Mouse (Mus musculus): ENCODE data around the gene Grb14.

The Grb14 gene

GRCm38 (mm10) chr2:64893233-64893632 is 131.6 kb downstream of the Grb14 start:
- in situ Hi-C loops (cut with MboI; ENCODE audit: unreplicated experiment in 2 of 2): no loop called here

- in situ Hi-C loops (cut with MboI; ENCODE audit: unreplicated experiment in 2 of 2): no loop called here
These were observed 137.6 kb downstream of the Grb14 start for GRCm38 (mm10) chr2:64887098-64887757.

- in situ Hi-C loops (cut with MboI; ENCODE audit: unreplicated experiment in 2 of 2): no loop called here
These were observed 139.1 kb downstream of the Grb14 start for GRCm38 (mm10) chr2:64885696-64886095.

GRCm38 (mm10) chr2:64878275-64878674 is 146.5 kb downstream of the Grb14 start:
- in situ Hi-C loops (cut with MboI; ENCODE audit: unreplicated experiment in 2 of 2): no loop called here
